Mouse (Mus musculus) left cerebral cortex, adult 6 months (tissue): ENCODE data around the gene Hmgb2. TPM values are rescaled to one million over a fixed set of nuclear protein-coding genes. Genes with fewer than 3 reads are reported as not detected.

Source experiments
- long read RNA-seq, 2 experiments: library from polyadenylated mRNA; unstranded; transcript quantifications; one replicate each; pipeline ENCODE4 v2.0.0; 2019 to 2020
- polyA plus RNA-seq: library from polyadenylated mRNA; unstranded; fragments of <200 nt; fragmentation: Nextera tagmentation; gene quantifications from 2 replicates; pipeline ENCODE4 v1.2.3, GENCODE M21; 2021

Hmgb2 gene
- polyA plus RNA-seq = 12.8 and 16.0 TPM in 2 replicates
- long read RNA-seq, experiment 1, transcript Hmgb2-201 (5 exons, 2,628 nt) = major isoform, 5 of 6 reads
- long read RNA-seq, experiment 1, partial matches to known transcripts = 0 of 6 reads
- long read RNA-seq, experiment 1, other reads (novel, unspliced or antisense) = 1 of 6 reads
- long read RNA-seq, experiment 2, transcript Hmgb2-201 (5 exons, 2,628 nt) = major isoform, 5 of 11 reads
- long read RNA-seq, experiment 2, partial matches to known transcripts = 4 of 11 reads
- long read RNA-seq, experiment 2, other reads (novel, unspliced or antisense) = 2 of 11 reads

GRCm38 (mm10) chr8:57511316-57512118 is at the start of gene Hmgb2:
TSS of gene Hmgb2 (plus strand) at chr8:57511907.

DNA sequence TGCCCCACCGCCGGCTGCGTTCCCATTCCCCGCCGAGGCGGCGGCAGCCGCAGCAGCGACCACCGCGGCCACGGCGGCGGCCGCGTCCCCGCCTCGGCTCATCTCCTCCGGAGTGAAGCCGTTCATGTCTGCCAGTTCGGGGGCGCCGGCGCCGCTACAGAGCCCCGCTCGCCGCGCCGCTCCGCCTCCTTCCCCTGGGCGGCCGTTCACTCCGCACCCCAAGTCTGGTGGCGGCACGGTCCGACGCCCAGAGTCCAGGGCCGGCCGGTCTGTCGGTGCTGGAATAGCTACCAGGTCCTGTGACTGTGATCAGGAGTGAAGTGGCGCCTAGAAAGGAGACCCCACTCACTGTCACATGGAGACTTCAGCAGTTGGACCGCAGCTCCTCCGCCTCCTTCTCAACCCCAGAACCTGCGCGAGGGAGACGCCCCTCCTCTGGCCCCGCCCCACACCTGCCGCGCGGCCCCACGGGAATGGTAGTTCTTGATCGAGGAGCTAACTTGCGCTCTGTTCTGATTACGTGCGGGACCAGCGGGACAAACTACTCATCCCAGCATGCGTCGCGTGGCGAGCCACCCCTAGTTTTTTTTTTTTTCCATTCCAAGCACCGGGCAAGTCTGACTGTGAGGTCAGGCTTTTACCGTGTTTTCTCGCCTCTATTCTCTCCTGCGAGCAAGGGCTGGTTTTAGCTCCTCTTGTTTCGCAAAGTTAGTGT is 24.1 kb upstream of the Hmgb2 start, which contains the start of gene Sap30:
TSS of gene Sap30 (minus strand) at position 420 of the 715 bp plus-strand sequence.

Other genes with a start within 250 kb of the Hmgb2 start
- not detected in 2 replicates for gene Hand2, start 190.9 kb upstream of the Hmgb2 start, polyA plus RNA-seq
- gene Scrg1, start 56.0 kb upstream of the Hmgb2 start, polyA plus RNA-seq = 87.3 and 107 TPM in 2 replicates
- 7.6 and 14.5 TPM in 2 replicates for gene Sap30, start 24.0 kb upstream of the Hmgb2 start, polyA plus RNA-seq
- 2.3 and 3.2 TPM in 2 replicates for gene Galnt7, start 141.1 kb downstream of the Hmgb2 start, polyA plus RNA-seq